Mouse (Mus musculus) heart, embryonic 16.5 days (tissue): ENCODE data around the gene Mrtfa. TPM values are rescaled to one million over a fixed set of nuclear protein-coding genes. Genes with fewer than 3 reads are reported as not detected.

ENCODE experiments used
- ATAC-seq: fragments of 200-750 bp; cut with Nextera tagmentation; replicated peaks from 2 replicates; pipeline ENCODE4 v1.8.0; 2017; ENCODE audit warnings: moderate number of reproducible peaks; ENCODE audit not compliant: insufficient read depth, low FRiP score; ENCODE audit errors: extremely low read depth
- H3K27ac ChIP-seq: fragments of 300-500 bp; sonication (generic); 2 replicates; pipeline ENCODE4 v1.5.1; 2014; ENCODE audit warnings: mild to moderate bottlenecking, low read length, control low read depth, moderate library complexity
- H3K27me3 ChIP-seq: fragments of 300-500 bp; sonication (generic); 2 replicates; pipeline ENCODE4 v1.6.1; 2014; ENCODE audit warnings: low read length, mixed read lengths; ENCODE audit not compliant: control insufficient read depth, insufficient read depth
- H3K36me3 ChIP-seq: fragments of 300-500 bp; sonication (generic); 2 replicates; pipeline ENCODE4 v1.6.1; 2014; ENCODE audit not compliant: control insufficient read depth, insufficient read depth
- H3K4me1 ChIP-seq: fragments of 300-500 bp; sonication (generic); 2 replicates; pipeline ENCODE4 v1.6.1; 2014; ENCODE audit warnings: low read length, mixed read lengths; ENCODE audit not compliant: control insufficient read depth, insufficient read depth
- H3K4me2 ChIP-seq: fragments of 300-500 bp; sonication (generic); 2 replicates; pipeline ENCODE4 v1.6.1; 2014; ENCODE audit warnings: low read depth, mild to moderate bottlenecking, control low read depth, low read length
- H3K4me3 ChIP-seq: fragments of 300-500 bp; sonication (generic); 2 replicates; pipeline ENCODE4 v1.5.1; 2014; ENCODE audit warnings: mild to moderate bottlenecking, control low read depth, low read length
- H3K9ac ChIP-seq: fragments of 300-500 bp; sonication (generic); 2 replicates; pipeline ENCODE4 v1.6.1; 2014; ENCODE audit warnings: low read length, control low read depth
- H3K9me3 ChIP-seq: fragments of 300-500 bp; sonication (generic); replicated peaks from 2 replicates; pipeline ENCODE4 v1.6.1; 2016; ENCODE audit warnings: low read length; ENCODE audit not compliant: control insufficient read depth
- WGBS: fragments of 180-500 bp; shearing (Covaris S2); extraction: QIAGEN DNeasy Blood & Tissue Kit; methylation state at CpG from one replicate; pipeline ENCODE4 v1.1.7; 2014; 5-methylcytosine and 5-hydroxymethylcytosine counted together
- polyA plus RNA-seq: library from polyadenylated mRNA; unstranded; fragments of >200 nt; fragmentation: Nextera tagmentation; extraction: Ambion mirVana; gene quantifications from 2 replicates; pipeline ENCODE4 v1.2.1, GENCODE M21; 2015

The Mrtfa gene
- polyA plus RNA-seq, 1 experiment from 2014 or later = 14.1 TPM

GRCm38 (mm10) chr15:81023842-81024241 lies 166.7 kb downstream of the Mrtfa start:
- Histone ChIP-seq H3K9ac (no peak overlapping the region), H3K27me3 (no peaks in the 10 kb centered on the region), H3K4me1 (peaks cover 12% of the 10 kb centered on the region), H3K27ac (no peak overlapping the region), H3K9me3 (no peaks in the 10 kb centered on the region), H3K4me3 (no peak overlapping the region), H3K36me3 (peaks cover 10% of the 10 kb centered on the region; the same call in 1 of the 2 replicates), H3K4me2 (no peak overlapping the region)
- WGBS = 91% methylated on average over 9 of the region's 9 CpGs
- no peak for ATAC-seq

GRCm38 (mm10) chr15:81022437-81022836 lies 168.1 kb downstream of the Mrtfa start:
- Histone ChIP-seq H3K4me1 (peaks cover 7% of the 10 kb centered on the region), H3K27me3 (no peaks in the 10 kb centered on the region), H3K9me3 (no peaks in the 10 kb centered on the region), H3K27ac (no peak overlapping the region), H3K4me3 (no peak overlapping the region), H3K36me3 (peaks cover 18% of the 10 kb centered on the region), H3K4me2 (no peak overlapping the region), H3K9ac (no peak overlapping the region)
- WGBS = 89% methylated on average over 7 of the region's 7 CpGs
- no peak for ATAC-seq

GRCm38 (mm10) chr15:81021377-81021776 lies 169.2 kb downstream of the Mrtfa start:
- no peak overlapping the region for H3K27ac ChIP-seq
- no peak overlapping the region for H3K9ac ChIP-seq
- 66% methylated on average over 6 of the region's 6 CpGs for WGBS
- H3K4me2 ChIP-seq = no peak overlapping the region
- H3K4me3 ChIP-seq = no peak overlapping the region
- no peaks in the 10 kb centered on the region for H3K27me3 ChIP-seq
- H3K9me3 ChIP-seq = no peaks in the 10 kb centered on the region
- peaks cover 21% of the 10 kb centered on the region for H3K36me3 ChIP-seq
- H3K4me1 ChIP-seq = no peaks in the 10 kb centered on the region
- no peak for ATAC-seq

GRCm38 (mm10) chr15:81017308-81017707 lies 173.2 kb downstream of the Mrtfa start:
- Histone ChIP-seq H3K9me3 (no peaks in the 10 kb centered on the region), H3K4me3 (no peak overlapping the region), H3K4me2 (no peak overlapping the region), H3K4me1 (no peaks in the 10 kb centered on the region), H3K9ac (no peak overlapping the region), H3K36me3 (peaks cover 45% of the 10 kb centered on the region), H3K27me3 (no peaks in the 10 kb centered on the region), H3K27ac (no peak overlapping the region)
- 86% methylated on average over 7 of the region's 7 CpGs for WGBS
- ATAC-seq = no peak

- 85% methylated on average over 10 of the region's 10 CpGs for WGBS
- Histone ChIP-seq H3K27ac (no peak overlapping the region), H3K9me3 (no peaks in the 10 kb centered on the region), H3K9ac (no peak overlapping the region), H3K4me1 (no peaks in the 10 kb centered on the region), H3K36me3 (peaks cover 46% of the 10 kb centered on the region), H3K4me2 (no peak overlapping the region), H3K4me3 (no peak overlapping the region), H3K27me3 (no peaks in the 10 kb centered on the region)
- ATAC-seq = no peak
Measured at GRCm38 (mm10) chr15:81016488-81016887, 174.1 kb downstream of the Mrtfa start.

GRCm38 (mm10) chr15:81015068-81015744 lies 175.4 kb downstream of the Mrtfa start:
- H3K4me2 ChIP-seq = no peak overlapping the region
- no peaks in the 10 kb centered on the region for H3K4me1 ChIP-seq
- no peak overlapping the region for H3K9ac ChIP-seq
- H3K27ac ChIP-seq = no peak overlapping the region
- no peaks in the 10 kb centered on the region for H3K9me3 ChIP-seq
- 75% methylated on average over 5 of the region's 5 CpGs for WGBS
- H3K4me3 ChIP-seq = no peak overlapping the region
- no peak for ATAC-seq
- no peaks in the 10 kb centered on the region for H3K27me3 ChIP-seq
- peaks cover 52% of the 10 kb centered on the region for H3K36me3 ChIP-seq

GRCm38 (mm10) chr15:81013186-81013585 lies 177.4 kb downstream of the Mrtfa start:
- peaks cover 51% of the 10 kb centered on the region for H3K36me3 ChIP-seq
- no peak for ATAC-seq
- H3K27ac ChIP-seq = no peak overlapping the region
- no peak overlapping the region for H3K9ac ChIP-seq
- H3K9me3 ChIP-seq = no peaks in the 10 kb centered on the region
- no peak overlapping the region for H3K4me3 ChIP-seq
- H3K4me1 ChIP-seq = no peaks in the 10 kb centered on the region
- no peaks in the 10 kb centered on the region for H3K27me3 ChIP-seq
- WGBS = 85% methylated on average over 7 of the region's 7 CpGs
- no peak overlapping the region for H3K4me2 ChIP-seq

GRCm38 (mm10) chr15:81012359-81012758 lies 178.2 kb downstream of the Mrtfa start:
- peaks cover 43% of the 10 kb centered on the region for H3K36me3 ChIP-seq

GRCm38 (mm10) chr15:81011523-81011922 lies 179.0 kb downstream of the Mrtfa start:
- H3K27me3 ChIP-seq = no peaks in the 10 kb centered on the region
- peaks cover 42% of the 10 kb centered on the region for H3K36me3 ChIP-seq
- H3K4me1 ChIP-seq = no peaks in the 10 kb centered on the region
- no peak overlapping the region for H3K4me3 ChIP-seq
- 68% methylated on average over 3 of the region's 3 CpGs for WGBS
- no peaks in the 10 kb centered on the region for H3K9me3 ChIP-seq
- H3K4me2 ChIP-seq = no peak overlapping the region
- H3K9ac ChIP-seq = no peak overlapping the region
- ATAC-seq = no peak
- H3K27ac ChIP-seq = no peak overlapping the region

More at GRCm38 (mm10) chr15:81012359-81012758, 178.2 kb downstream of the Mrtfa start:
- Histone ChIP-seq H3K4me1 (no peaks in the 10 kb centered on the region), H3K27ac (no peak overlapping the region), H3K4me3 (no peak overlapping the region), H3K4me2 (no peak overlapping the region), H3K9ac (no peak overlapping the region), H3K27me3 (no peaks in the 10 kb centered on the region), H3K9me3 (no peaks in the 10 kb centered on the region)
- ATAC-seq = no peak
- 83% methylated on average over 4 of the region's 4 CpGs for WGBS
